Mouse (Mus musculus): Measurements from ENCODE around the gene Klhl40. TPM values are rescaled to one million over a fixed set of nuclear protein-coding genes. Genes with fewer than 3 reads are reported as not detected.

Gene Klhl40
- total RNA-seq, 2 experiments from 2014 or later, result 116 to 215 TPM

DNA sequence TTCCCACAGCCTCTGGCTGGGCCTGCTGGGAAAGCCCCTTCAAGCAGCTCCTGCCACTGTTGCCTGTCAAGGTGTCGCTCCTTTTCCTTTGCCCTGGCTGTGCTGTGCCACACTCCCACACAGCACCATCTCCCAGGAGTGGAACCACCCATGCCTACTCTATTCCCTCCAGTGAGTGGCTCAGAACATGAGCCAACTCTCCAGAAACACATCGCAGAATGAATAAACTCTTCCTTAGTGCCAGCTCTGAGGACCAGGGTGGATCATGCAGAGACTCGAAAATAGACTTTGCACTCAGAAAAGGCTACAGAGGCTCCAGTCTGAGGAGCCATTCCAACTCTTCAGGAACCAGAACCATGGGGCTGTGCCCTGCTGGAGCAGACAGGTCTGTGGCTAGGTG is 48.9 kb downstream of the Klhl40 start:
- DNase-seq, result no peak

DNA sequence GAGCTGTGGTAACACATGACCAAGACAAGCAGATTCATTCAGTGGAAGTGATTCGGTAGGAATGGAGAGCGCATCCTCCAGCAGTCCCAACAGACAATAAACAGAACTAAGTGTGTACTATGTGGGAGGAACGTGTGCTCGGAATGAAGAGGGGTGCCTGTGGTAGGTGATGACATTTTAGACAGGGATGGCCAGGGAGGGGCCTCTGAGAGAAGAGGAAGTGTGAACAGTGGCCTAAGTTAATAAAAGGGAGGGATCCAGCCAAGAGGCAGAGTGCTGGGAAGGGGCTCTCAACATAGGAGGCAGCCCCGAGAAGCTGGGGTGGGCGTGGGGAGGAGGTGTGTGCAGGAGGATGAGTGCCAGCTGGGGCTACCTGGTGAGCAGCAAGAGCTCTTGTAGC is 50.9 kb downstream of the Klhl40 start:
- DNase-seq, result no peak

DNA sequence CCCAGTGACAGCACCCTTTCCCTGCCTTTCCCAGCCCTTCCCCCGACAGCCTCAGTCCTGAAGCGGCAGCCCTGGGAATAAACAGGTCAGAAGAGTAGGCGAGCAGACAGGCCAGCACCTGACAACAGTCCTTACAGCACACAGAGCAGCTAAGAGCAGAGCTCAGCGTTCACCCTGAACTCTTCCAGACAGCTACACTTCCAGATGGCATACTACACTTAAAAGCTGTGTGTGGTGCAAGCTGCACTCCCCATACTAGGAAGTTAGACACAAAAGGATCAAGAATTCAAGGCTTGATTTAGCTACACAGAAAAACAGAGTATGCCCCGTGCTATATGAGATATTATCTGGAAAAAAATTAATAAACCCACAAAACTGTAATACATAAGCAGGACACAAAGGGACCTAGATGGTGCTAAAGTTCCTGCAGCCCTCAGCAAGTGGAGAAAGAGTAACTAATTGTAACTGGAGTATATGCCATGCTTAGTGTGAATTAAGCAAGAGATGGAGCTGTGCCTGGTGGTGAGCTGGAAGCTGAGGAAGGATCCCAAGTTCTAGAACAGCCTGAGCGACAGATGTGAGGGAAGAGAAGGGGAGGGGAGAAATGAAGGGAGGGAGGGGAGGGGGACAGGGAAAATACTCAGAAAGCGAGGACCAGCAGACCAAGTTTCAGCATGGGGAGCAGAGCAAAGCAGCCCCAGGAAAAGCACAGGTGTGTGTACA is 52.0 kb downstream of the Klhl40 start:
- no peak for DNase-seq

DNA sequence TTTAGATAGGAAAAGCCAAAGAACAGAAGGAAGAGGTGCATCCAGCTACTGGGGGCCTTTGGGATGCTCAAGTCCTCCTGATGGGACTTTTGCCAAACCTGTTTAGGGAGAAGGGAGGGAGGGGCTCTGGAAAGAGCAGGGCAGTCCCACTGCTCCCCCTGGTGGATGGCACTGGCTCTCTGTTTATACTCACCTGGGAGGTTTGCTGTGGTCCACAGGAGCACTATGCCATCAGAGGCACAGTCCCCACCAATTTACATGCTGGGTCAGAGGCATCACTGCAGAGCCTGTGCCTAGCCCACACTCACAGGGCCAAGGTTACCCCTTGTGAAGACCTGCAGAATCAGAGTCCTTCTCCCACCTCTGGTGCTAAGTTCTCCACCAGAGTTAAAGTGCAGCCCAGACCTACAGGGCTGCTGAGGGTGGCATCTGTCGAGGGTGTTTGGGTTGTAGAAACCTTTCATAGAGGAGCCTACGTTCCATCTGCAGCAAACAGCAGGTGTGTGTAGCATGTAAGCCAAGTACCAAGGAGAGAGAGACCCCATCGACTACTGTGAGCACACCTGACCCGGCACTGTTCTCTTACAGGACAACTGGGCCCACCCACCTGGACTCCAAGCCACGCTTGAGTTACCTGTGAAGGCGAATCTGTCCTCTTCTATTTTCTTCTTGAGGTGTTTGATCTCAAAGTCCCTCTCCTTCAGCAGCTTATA is 53.0 kb downstream of the Klhl40 start:
- DNase-seq, result no peak

DNA sequence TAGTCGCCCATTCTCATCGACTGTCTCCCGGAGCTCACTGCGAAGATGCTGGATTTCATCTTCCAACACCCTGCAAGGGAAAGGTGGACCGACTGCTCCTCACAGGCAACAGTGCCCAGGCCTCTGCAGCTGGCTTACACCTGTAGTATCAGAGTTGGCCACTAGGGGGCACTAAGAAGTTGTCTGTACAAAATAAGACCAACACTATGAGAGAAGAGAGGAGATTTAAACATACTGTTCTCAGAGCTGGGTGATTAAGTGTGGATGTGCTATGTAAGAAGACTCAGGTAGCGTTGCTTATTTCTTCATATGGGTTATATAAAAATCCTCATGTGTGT is 53.5 kb downstream of the Klhl40 start:
- DNase-seq, result no peak

Other genes starting within 250 kb of the Klhl40 start
- not detected for gene Lyzl4, start 135.5 kb upstream of the Klhl40 start, total RNA-seq (2021)
- 1 to 10 TPM; 2.5 to 2.6 TPM for gene Vipr1, start 134.9 kb upstream of the Klhl40 start, total RNA-seq (2021)
- gene Sec22c, start 72.1 kb upstream of the Klhl40 start, total RNA-seq (2021), result 1 to 10 TPM; 3.8 to 4.3 TPM
- gene Ss18l2, start 67.3 kb upstream of the Klhl40 start, total RNA-seq (2021), result 100 to 1,000 TPM; 104 to 105 TPM
- gene Nktr, start 58.4 kb upstream of the Klhl40 start, total RNA-seq (2021), result 10 to 100 TPM; 30.0 to 30.1 TPM
- gene Zfp651, start 18.3 kb upstream of the Klhl40 start, total RNA-seq (2021), result 100 to 1,000 TPM in 1 of 2 experiments, 10 to 100 TPM in 1; 78.3 to 101 TPM
- 100 to 1,000 TPM; 193 to 201 TPM for gene Hhatl, start 14.9 kb downstream of the Klhl40 start, total RNA-seq (2021)
- gene Ccdc13, start 61.9 kb downstream of the Klhl40 start, total RNA-seq (2021), result under 1 TPM; 0.32 to 0.46 TPM
- gene Higd1a, start 80.8 kb downstream of the Klhl40 start, total RNA-seq (2021), result 100 to 1,000 TPM; 110 to 115 TPM
- gene Ackr2, start 120.7 kb downstream of the Klhl40 start, total RNA-seq (2021), result 1 to 10 TPM; 1.9 to 2.0 TPM
- not detected for gene Cyp8b1, start 138.7 kb downstream of the Klhl40 start, total RNA-seq (2021)
- 1 to 10 TPM; 1.3 to 1.6 TPM for gene Fam198a, start 173.4 kb downstream of the Klhl40 start, total RNA-seq (2021)
- gene Pomgnt2, start 219.5 kb downstream of the Klhl40 start, total RNA-seq (2021), result 10 to 100 TPM in 1 of 2 experiments, 1 to 10 TPM in 1; 8.9 to 10.0 TPM